Mouse (Mus musculus) ES-E14 (cell line): ENCODE measurements around the gene Ociad2.

Experiments
- CHD2 ChIP-seq: IDR thresholded peaks from 2 replicates; pipeline ENCODE4 v1.6.1; 2014; ENCODE audit warnings: mild to moderate bottlenecking, low read depth, low read length, inconsistent platforms
- HCFC1 ChIP-seq: IDR thresholded peaks from 2 replicates; pipeline ENCODE4 v1.6.1; 2012; ENCODE audit warnings: low read length, inconsistent platforms, borderline replicate concordance; ENCODE audit not compliant: insufficient read depth
- ZC3H11A ChIP-seq: IDR thresholded peaks from 2 replicates; pipeline ENCODE4 v1.6.1; 2012; ENCODE audit warnings: low read depth, mild to moderate bottlenecking, inconsistent platforms, low read length, borderline replicate concordance
- ZNF384 ChIP-seq: IDR thresholded peaks from 2 replicates; pipeline ENCODE4 v1.6.1; 2012; ENCODE audit warnings: low read depth, low read length, inconsistent platforms

DNA sequence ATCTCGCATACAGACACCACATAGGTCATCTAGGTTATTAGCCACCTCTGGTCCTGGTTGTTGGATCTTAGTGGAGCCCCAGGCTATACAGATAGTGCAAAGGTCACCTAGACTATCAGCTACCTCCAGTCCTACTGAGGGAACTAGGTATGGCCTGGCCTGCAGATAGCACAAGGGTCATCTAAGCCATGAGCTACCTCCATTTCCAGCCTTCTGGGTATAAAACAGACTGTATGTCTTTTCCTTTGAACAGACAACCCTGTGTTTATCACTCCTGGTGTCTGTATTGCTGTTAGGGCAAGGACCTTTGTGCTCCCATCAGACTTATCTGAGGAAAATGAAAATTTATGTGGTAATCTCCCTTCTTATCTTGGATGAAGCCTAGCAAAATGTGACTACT is 11.0 kb upstream of the Ociad2 start:
- no peak for TF ChIP-seq HCFC1
- no peak for TF ChIP-seq ZC3H11A
- TF ChIP-seq ZNF384, result no peak
- TF ChIP-seq CHD2, result no peak
